Mouse (Mus musculus): ENCODE measurements around the gene Hrc.

DNA sequence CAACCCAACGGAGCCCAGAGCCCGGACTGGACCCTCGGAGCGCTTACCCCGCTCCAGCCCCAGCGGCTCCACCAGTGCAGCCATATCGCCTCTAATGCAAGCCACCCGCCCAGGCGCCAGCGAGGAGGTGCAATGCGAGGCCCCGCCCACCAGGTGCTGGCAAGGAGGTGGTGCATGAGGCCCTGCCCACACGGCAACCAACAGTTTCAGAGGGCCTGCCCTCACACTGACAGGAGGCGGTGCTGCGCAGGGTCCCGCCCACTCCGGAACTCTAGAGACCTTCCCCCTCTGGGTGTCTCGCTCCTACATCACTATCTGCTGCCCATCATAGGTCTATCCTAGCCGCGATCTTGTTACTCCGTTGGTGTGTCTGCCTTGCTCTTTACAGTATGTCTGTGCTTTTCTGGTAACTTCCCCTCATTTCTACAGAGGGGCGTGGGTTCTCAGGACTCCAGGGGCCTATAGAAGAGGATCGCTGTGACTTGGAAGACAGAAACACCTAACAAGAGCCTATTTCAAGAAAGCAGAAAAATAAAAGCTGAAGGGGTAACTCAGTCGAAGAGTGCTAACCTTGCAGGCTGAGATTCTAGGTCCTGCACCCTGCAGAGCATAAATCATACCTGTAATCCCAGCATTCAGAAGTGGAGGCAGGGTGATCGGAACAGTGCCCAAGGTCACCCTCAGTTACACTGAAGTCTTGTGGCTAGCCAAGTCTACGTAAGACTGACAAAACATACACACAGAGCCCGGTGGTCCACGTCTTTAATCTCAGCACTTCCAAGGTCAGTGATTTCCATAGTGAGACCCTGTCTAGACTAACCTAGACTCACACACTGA, 35.6 kb downstream of the Hrc start, which contains the start of gene Lin7b:
- no peak for TF ChIP-seq POLR2A (IDR thresholded peaks at IDR 0.05; ENCODE audit: insufficient read depth, low read length)
- no peak for TF ChIP-seq CTCF (IDR thresholded peaks at IDR 0.05; ENCODE audit: low read depth, low read length)
- no peak for TF ChIP-seq EP300 (IDR thresholded peaks at IDR 0.05; ENCODE audit: insufficient read depth, low read depth, low read length)

Data from ES-Bruce4 (cell line).